Mouse (Mus musculus) lung, postnatal 0 days (tissue): Measurements from ENCODE around the gene Dync1i1.

Experiments
- CTCF ChIP-seq: IDR thresholded peaks from 2 replicates; pipeline ENCODE4 v1.5.1; 2016; ENCODE audit warnings: antibody characterized with exemption, mild to moderate bottlenecking
- EP300 ChIP-seq: IDR thresholded peaks from 2 replicates; pipeline ENCODE4 v1.6.1; 2016; ENCODE audit warnings: antibody characterized with exemption, mild to moderate bottlenecking, control low read depth

- TF ChIP-seq CTCF (no peak), EP300 (no peak)
Measured at GRCm38 (mm10) chr6:5762943-5763342, 37.5 kb downstream of the Dync1i1 start.
